Comparison of ENCODE assay signal across 21 mouse cellular contexts in genomic region chr15:59752277-59752676, GRCm38 (mm10).
DNase-seq lines count a peak whose midpoint lies in the region; ATAC-seq lines count a peak whose summit lies in the region.
"Had no signal": no experiment of that assay in that cellular context is flagged by ENCODE, and none has a peak within 500 bp of the region (broad histone marks: within the 10 kb centered on the region; RNA-seq: fewer than 3 reads in every experiment).

No protein-coding gene starts in this region.

- 0 out of 2 replicates have a peak, but pooled peaks have one; percentile 18 for ATAC-seq in common myeloid progenitor, adult 5-6 weeks (replicated peaks; ENCODE audit: low read depth, poor library complexity, severe bottlenecking)
- peak; percentile 72 for ATAC-seq in megakaryocyte, adult 5-6 weeks (ENCODE audit: poor library complexity, severe bottlenecking)
- peak; percentile 34; the same call in 1 of the 2 replicates for ATAC-seq in neutrophil, adult 5-6 weeks (ENCODE audit: extremely low read depth, insufficient number of reproducible peaks, low FRiP score, poor library complexity, severe bottlenecking)
- ATAC-seq: CD4-positive, CD25-positive, alpha-beta regulatory T cell, adult 4 months; forebrain, embryonic 15.5 days; hindbrain, postnatal 0 days; inflammation-experienced regulatory T-cells, adult 6 months had no signal

- no peak for DNase-seq in gastrocnemius, adult 8-10 months (ENCODE audit: low spot score in 2 of 2)
- DNase-seq in heart, adult 11 months: no peak
- DNase-seq in thymus, postnatal 10 days (ENCODE audit: low spot score in 2 of 2): no peak
- DNase-seq: adrenal gland, adult 2 months; adrenal gland, postnatal 14 days; cerebellum, adult 18-20 months; cerebellum, adult 9-10 months; cerebellum, postnatal 14 days; embryo, embryonic 11 days; gastrocnemius, postnatal 10 days; gastrocnemius, postnatal 36 days; heart, adult 18-20 months; heart, postnatal 10 days; heart, postnatal 36 days had no signal

Comparison
In these comparisons a context has a peak if more than half of its experiments do, and no peak if none do; other contexts are left out.
1. ATAC-seq: peak in every context shown above with its lines; median percentile 72 in megakaryocyte, adult 5-6 weeks; 34 in neutrophil, adult 5-6 weeks; 18 in common myeloid progenitor, adult 5-6 weeks.